Comparison of ENCODE assay signal across 32 mouse cellular contexts in genomic region chr10:108392151-108392550, GRCm38 (mm10).
"Had no signal": no experiment of that assay in that cellular context is flagged by ENCODE, and none has a peak within 500 bp of the region (broad histone marks: within the 10 kb centered on the region; RNA-seq: fewer than 3 reads in every experiment).

No protein-coding gene starts in this region.

- H3K27me3 ChIP-seq: limb, embryonic 12.5 days; limb, embryonic 13.5 days; limb, embryonic 15.5 days; liver, embryonic 12.5 days; liver, embryonic 13.5 days; liver, embryonic 15.5 days; lung, embryonic 15.5 days; megakaryocyte, embryonic 14.5 days; midbrain, embryonic 12.5 days; midbrain, embryonic 13.5 days; midbrain, embryonic 15.5 days; neural tube, embryonic 12.5 days had no signal

- H3K4me3 ChIP-seq: left cerebral cortex, adult 2 months; limb, embryonic 10.5 days; limb, embryonic 12.5 days; limb, embryonic 13.5 days; limb, embryonic 15.5 days; liver, embryonic 12.5 days; liver, embryonic 13.5 days; liver, embryonic 15.5 days; lung, embryonic 15.5 days; megakaryocyte, embryonic 14.5 days; midbrain, embryonic 10.5 days; midbrain, embryonic 12.5 days; midbrain, embryonic 13.5 days; midbrain, embryonic 15.5 days; myocyte; neural tube, embryonic 12.5 days had no signal

- H3K4me2 ChIP-seq: limb, embryonic 12.5 days; limb, embryonic 13.5 days; limb, embryonic 15.5 days; liver, embryonic 11.5 days; liver, embryonic 12.5 days; liver, embryonic 13.5 days; liver, embryonic 15.5 days; lung, embryonic 14.5 days; lung, embryonic 15.5 days; midbrain, embryonic 12.5 days; midbrain, embryonic 13.5 days; midbrain, embryonic 15.5 days; neural tube, embryonic 12.5 days had no signal

- H3K27ac ChIP-seq: left cerebral cortex, adult 2 months; limb, embryonic 10.5 days; limb, embryonic 12.5 days; limb, embryonic 13.5 days; limb, embryonic 15.5 days; liver, embryonic 12.5 days; liver, embryonic 13.5 days; liver, embryonic 14.5 days; liver, embryonic 15.5 days; lung, embryonic 15.5 days; macrophage; midbrain, embryonic 10.5 days; midbrain, embryonic 12.5 days; midbrain, embryonic 13.5 days; midbrain, embryonic 15.5 days; neural tube, embryonic 12.5 days had no signal

- ATAC-seq: liver, embryonic 12.5 days; liver, postnatal 0 days; lung, postnatal 0 days; midbrain, embryonic 13.5 days; midbrain, embryonic 15.5 days; midbrain, embryonic 16.5 days had no signal

- H3K4me1 ChIP-seq: limb, embryonic 15.5 days; megakaryocyte, embryonic 14.5 days had no signal

- DNase-seq: left cerebral cortex, postnatal 4 days; liver; liver, embryonic 13.5 days; liver, postnatal 0 days; lung, adult 18-20 months; lung, adult 2 months; lung, embryonic 14.5 days; lung, postnatal 10 days; lung, postnatal 14 days; lung, postnatal 36 days; lung, postnatal 4 days; midbrain, embryonic 14.5 days had no signal

- H3K9ac ChIP-seq: limb, embryonic 12.5 days; limb, embryonic 13.5 days; limb, embryonic 15.5 days; liver, embryonic 12.5 days; liver, embryonic 13.5 days; liver, embryonic 14.5 days; liver, embryonic 15.5 days; liver, postnatal 0 days; lung, embryonic 14.5 days; lung, embryonic 15.5 days; midbrain, embryonic 12.5 days; midbrain, embryonic 13.5 days; midbrain, embryonic 15.5 days; neural tube, embryonic 12.5 days had no signal

- H3K9me3 ChIP-seq: limb, embryonic 10.5 days; limb, embryonic 12.5 days; limb, embryonic 13.5 days; limb, embryonic 15.5 days; liver, embryonic 12.5 days; liver, embryonic 13.5 days; liver, embryonic 15.5 days; lung, embryonic 15.5 days; midbrain, embryonic 10.5 days; midbrain, embryonic 12.5 days; midbrain, embryonic 13.5 days; midbrain, embryonic 15.5 days; neural tube, embryonic 12.5 days had no signal

- H3K36me3 ChIP-seq: limb, embryonic 10.5 days; limb, embryonic 12.5 days; limb, embryonic 13.5 days; limb, embryonic 15.5 days; liver, embryonic 12.5 days; liver, embryonic 13.5 days; liver, embryonic 15.5 days; lung, embryonic 15.5 days; midbrain, embryonic 12.5 days; midbrain, embryonic 13.5 days; midbrain, embryonic 15.5 days; neural tube, embryonic 12.5 days had no signal
